Mouse (Mus musculus): ENCODE measurements around the gene C130050O18Rik.

Gene C130050O18Rik

GRCm38 (mm10) chr5:139425198-139425597 lies 20.1 kb downstream of the C130050O18Rik start:
- no peak for DNase-seq (ENCODE audit: low read depth, low spot score)

GRCm38 (mm10) chr5:139427001-139427400 lies 21.9 kb downstream of the C130050O18Rik start:
- no peak for DNase-seq (ENCODE audit: low read depth, low spot score)

- DNase-seq (ENCODE audit: low read depth, low spot score): no peak
Observed at GRCm38 (mm10) chr5:139427989-139428388, 22.9 kb downstream of the C130050O18Rik start.

- DNase-seq (ENCODE audit: low read depth, low spot score): no peak
Observed at GRCm38 (mm10) chr5:139429818-139430341, 24.8 kb downstream of the C130050O18Rik start.

- DNase-seq (ENCODE audit: low read depth, low spot score): no peak
Observed at GRCm38 (mm10) chr5:139432333-139432732, 27.3 kb downstream of the C130050O18Rik start.

- no peak for DNase-seq (ENCODE audit: low read depth, low spot score)
Observed at GRCm38 (mm10) chr5:139432747-139433508, 27.8 kb downstream of the C130050O18Rik start.

- DNase-seq (ENCODE audit: low read depth, low spot score): no peak
Observed at GRCm38 (mm10) chr5:139433842-139434568, 28.9 kb downstream of the C130050O18Rik start.

GRCm38 (mm10) chr5:139434940-139435339 lies 29.9 kb downstream of the C130050O18Rik start:
- peak; percentile 54 for DNase-seq (ENCODE audit: low read depth, low spot score)

- DNase-seq (ENCODE audit: low read depth, low spot score): no peak
Observed at GRCm38 (mm10) chr5:139437769-139438168, 32.7 kb downstream of the C130050O18Rik start.

- no peak for DNase-seq (ENCODE audit: low read depth, low spot score)
Observed at GRCm38 (mm10) chr5:139438440-139438839, 33.4 kb downstream of the C130050O18Rik start.

GRCm38 (mm10) chr5:139440451-139440850 lies 35.4 kb downstream of the C130050O18Rik start:
- no peak for DNase-seq (ENCODE audit: low read depth, low spot score)

GRCm38 (mm10) chr5:139440926-139441725 lies 36.0 kb downstream of the C130050O18Rik start:
- no peak for DNase-seq (ENCODE audit: low read depth, low spot score)

GRCm38 (mm10) chr5:139441726-139442018 lies 36.6 kb downstream of the C130050O18Rik start:
- DNase-seq (ENCODE audit: low read depth, low spot score): no peak

- no peak for DNase-seq (ENCODE audit: low read depth, low spot score)
Observed at GRCm38 (mm10) chr5:139442428-139442827, 37.3 kb downstream of the C130050O18Rik start.

- DNase-seq (ENCODE audit: low read depth, low spot score): no peak
Observed at GRCm38 (mm10) chr5:139442962-139443361, 37.9 kb downstream of the C130050O18Rik start.

- DNase-seq (ENCODE audit: low read depth, low spot score): no peak
Observed at GRCm38 (mm10) chr5:139445258-139445657, 40.2 kb downstream of the C130050O18Rik start.

GRCm38 (mm10) chr5:139448025-139448424 lies 42.9 kb downstream of the C130050O18Rik start:
- no peak for DNase-seq (ENCODE audit: low read depth, low spot score)

GRCm38 (mm10) chr5:139449161-139449791 lies 44.2 kb downstream of the C130050O18Rik start:
- DNase-seq (ENCODE audit: low read depth, low spot score): no peak

GRCm38 (mm10) chr5:139449926-139450325 lies 44.8 kb downstream of the C130050O18Rik start:
- no peak for DNase-seq (ENCODE audit: low read depth, low spot score)

- no peak for DNase-seq (ENCODE audit: low read depth, low spot score)
Observed at GRCm38 (mm10) chr5:139453031-139453430, 48.0 kb downstream of the C130050O18Rik start.

GRCm38 (mm10) chr5:139455166-139455565 lies 50.1 kb downstream of the C130050O18Rik start:
- DNase-seq (ENCODE audit: low read depth, low spot score): no peak
